Mouse (Mus musculus) monocyte, adult 5-6 weeks (primary cell): Measurements from ENCODE around the gene Ppa2. TPM values are rescaled to one million over a fixed set of nuclear protein-coding genes. Genes with fewer than 3 reads are reported as not detected.

Experiments
- ATAC-seq: fragments of 153-309, 156-312 bp; replicated peaks from 2 replicates; pipeline ENCODE4 v1.8.0; 2017; ENCODE audit warnings: mild to moderate bottlenecking; ENCODE audit not compliant: low TSS enrichment, insufficient number of reproducible peaks, severe bottlenecking, poor library complexity, low FRiP score
- total RNA-seq: library from RNA; stranded (forward); fragments of 200-1000, 200-491, 200-594 nt; gene quantifications from 3 replicates; pipeline ENCODE4 v1.2.3, GENCODE M21; 2017

Gene Ppa2
- total RNA-seq, 1 experiment from 2014 or later, result 39.6 TPM

GRCm38 (mm10) chr3:133379997-133380396 lies 70.1 kb downstream of the Ppa2 start:
- no peak for ATAC-seq

DNA sequence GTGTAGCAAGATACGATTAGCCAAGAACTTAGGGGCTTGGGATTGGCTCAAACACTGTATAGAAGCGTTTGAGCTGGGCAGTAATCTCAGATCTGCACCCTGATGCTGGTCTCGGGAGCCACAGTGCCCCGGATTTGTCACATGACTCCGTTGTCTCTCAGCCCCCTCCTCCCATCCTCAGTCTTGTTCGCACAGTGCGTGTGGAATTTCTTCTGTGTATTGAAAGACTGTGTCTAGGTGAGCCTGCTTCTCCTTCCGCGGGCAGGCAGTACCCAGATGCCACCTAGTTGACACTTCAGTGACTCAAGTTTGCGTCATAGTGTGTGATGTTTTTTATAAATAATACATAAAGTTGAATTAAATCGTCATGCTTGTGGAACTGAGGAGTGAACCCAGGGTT lies 71.6 kb downstream of the Ppa2 start:
- no peak for ATAC-seq

DNA sequence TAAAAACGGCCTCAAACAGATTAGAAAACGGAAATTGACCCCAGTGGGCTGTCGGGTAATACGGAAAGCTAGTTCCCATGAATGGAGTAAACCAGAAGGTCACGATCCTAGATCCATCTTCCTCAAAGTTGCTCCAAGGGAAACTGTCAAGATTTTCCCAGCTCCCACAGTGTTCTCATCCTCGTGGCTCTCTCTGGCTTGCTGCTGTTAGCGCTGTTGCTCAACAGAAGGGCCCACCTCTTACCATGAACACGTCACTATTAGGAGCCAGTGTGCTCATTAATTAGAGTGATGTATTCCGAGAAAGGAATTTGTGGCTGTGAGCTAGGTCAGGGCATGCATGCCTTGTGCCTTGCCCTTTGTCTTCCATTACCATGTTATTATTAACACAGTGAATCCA lies 72.2 kb downstream of the Ppa2 start:
- no peak for ATAC-seq

- no peak for ATAC-seq
These were observed 74.3 kb downstream of the Ppa2 start for GRCm38 (mm10) chr3:133384164-133384708.

GRCm38 (mm10) chr3:133387283-133387682 lies 77.4 kb downstream of the Ppa2 start:
- no peak for ATAC-seq

- ATAC-seq, result no peak
These were observed 80.0 kb downstream of the Ppa2 start for GRCm38 (mm10) chr3:133389803-133390387.

DNA sequence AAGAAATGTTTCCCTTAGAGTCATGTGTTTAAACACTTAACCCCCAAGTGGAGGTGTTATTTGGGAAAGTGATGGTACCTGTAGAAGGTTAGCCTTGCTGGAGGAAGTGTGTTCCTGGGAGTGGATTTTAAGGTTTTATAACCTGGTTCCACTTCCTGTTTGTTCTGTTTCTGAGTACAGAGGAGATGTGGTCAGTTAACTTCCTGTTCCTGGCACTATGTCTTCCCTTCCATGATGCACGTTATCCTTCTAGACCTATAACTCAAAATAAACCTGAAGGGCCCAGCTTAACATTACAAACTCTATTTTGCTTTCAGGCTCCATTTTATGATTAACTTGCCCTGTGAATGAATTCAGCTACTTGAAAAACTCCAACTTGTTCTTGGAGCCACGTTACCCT lies 84.6 kb downstream of the Ppa2 start:
- ATAC-seq, result peak; percentile 68; the same call in 1 of the 2 replicates

DNA sequence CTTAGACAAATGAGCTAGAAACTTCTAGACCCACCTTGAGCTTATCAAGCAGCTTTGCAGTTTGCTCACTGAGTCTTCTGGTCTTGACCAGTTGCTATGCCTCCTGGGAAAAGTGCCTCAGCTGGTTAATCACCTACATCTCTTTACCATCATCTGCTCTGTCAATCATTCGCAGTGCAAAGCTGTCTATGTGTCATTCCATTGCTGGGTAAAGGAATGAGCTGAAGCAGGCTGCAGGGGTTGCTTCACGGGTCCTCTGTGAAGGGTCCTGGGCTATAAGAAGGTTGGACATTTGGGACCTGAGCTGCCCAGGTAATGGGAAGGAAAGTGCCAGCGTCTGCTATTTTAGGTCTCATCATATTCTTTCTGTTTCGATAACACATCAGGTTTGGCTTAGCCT lies 93.9 kb downstream of the Ppa2 start:
- ATAC-seq, result no peak

GRCm38 (mm10) chr3:133405636-133406035 lies 95.7 kb downstream of the Ppa2 start:
- no peak for ATAC-seq

- no peak for ATAC-seq
These were observed 96.3 kb downstream of the Ppa2 start for GRCm38 (mm10) chr3:133406248-133406647.

- ATAC-seq, result no peak
These were observed 101.3 kb downstream of the Ppa2 start for GRCm38 (mm10) chr3:133411123-133411675.

GRCm38 (mm10) chr3:133411768-133412167 lies 101.9 kb downstream of the Ppa2 start:
- ATAC-seq, result no peak

DNA sequence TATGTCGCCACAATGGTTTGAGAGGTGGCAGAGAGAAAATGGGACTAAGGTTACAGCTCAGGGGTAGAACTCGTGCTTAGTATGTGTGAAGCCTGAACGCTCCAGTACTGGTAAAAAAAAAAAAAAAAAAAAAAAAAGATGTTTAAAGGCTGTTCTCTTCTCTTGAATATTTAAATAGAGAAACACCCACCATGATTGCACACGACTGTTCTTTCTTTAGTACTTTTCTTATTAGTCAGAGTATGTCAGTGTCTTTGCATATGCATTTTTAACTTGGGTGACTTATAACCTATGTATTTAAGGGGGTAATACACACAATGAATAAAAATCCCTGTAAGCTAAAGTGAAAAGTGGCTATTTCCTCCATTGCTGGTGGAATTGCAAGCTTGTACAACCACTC lies 104.8 kb downstream of the Ppa2 start:
- no peak for ATAC-seq

DNA sequence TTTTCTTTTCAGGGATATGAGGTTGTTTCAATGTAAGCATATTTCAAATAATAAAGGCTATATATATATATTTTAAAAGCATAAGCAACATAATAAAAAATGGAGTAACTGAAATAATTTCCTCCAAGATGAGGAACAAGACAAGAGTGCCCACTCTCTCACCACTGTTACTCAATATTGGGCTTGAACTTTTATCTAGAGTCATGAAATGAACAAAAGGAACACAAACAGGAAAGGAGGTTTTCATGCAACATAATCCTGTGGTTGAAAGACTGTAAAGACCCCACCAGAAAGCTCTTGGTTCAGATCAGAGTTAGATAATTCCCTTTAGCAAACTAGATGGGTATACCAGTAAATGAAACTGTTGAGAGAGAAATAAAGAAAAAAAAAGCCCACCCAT lies 113.2 kb downstream of the Ppa2 start:
- no peak for ATAC-seq

Other genes with a start within 250 kb of the Ppa2 start
- gene Ints12, start 218.3 kb upstream of the Ppa2 start, total RNA-seq, result 20.5 to 42.5 TPM (median 28.5 TPM) in 3 replicates
- gene Gstcd, start 218.1 kb upstream of the Ppa2 start, total RNA-seq, result 3.6 to 11.3 TPM (median 7.3 TPM) in 3 replicates
- gene Arhgef38, start 75.2 kb upstream of the Ppa2 start, total RNA-seq, result not detected in 3 replicates
- gene Tet2, start 235.0 kb downstream of the Ppa2 start, total RNA-seq, result 123 to 203 TPM (median 135 TPM) in 3 replicates